Mouse (Mus musculus) spleen, adult 12 weeks (tissue): ENCODE measurements around the gene Phlpp1.

Experiments
- DNase-seq: peaks from one replicate; pipeline ENCODE4 v3.0.0; 2022; ENCODE audit warnings: low spot score

Phlpp1 gene

GRCm38 (mm10) chr1:106387264-106387663, 215.7 kb downstream of the Phlpp1 start:
- DNase-seq = no peak

GRCm38 (mm10) chr1:106389673-106390072, 218.1 kb downstream of the Phlpp1 start:
- DNase-seq = peak; percentile 28

- DNase-seq = no peak
Observed at GRCm38 (mm10) chr1:106393072-106393471, 221.5 kb downstream of the Phlpp1 start.

GRCm38 (mm10) chr1:106394678-106395077, 223.1 kb downstream of the Phlpp1 start:
- DNase-seq = no peak

- DNase-seq = peak; percentile 23
Observed at GRCm38 (mm10) chr1:106395476-106395875, 223.9 kb downstream of the Phlpp1 start.

- DNase-seq = no peak
Observed at GRCm38 (mm10) chr1:106400900-106401634, 229.5 kb downstream of the Phlpp1 start.

- DNase-seq = no peak
Observed at GRCm38 (mm10) chr1:106403011-106403501, 231.5 kb downstream of the Phlpp1 start.

- no peak for DNase-seq
Observed at GRCm38 (mm10) chr1:106406852-106407251, 235.3 kb downstream of the Phlpp1 start.

- DNase-seq = no peak
Observed at GRCm38 (mm10) chr1:106407963-106408440, 236.4 kb downstream of the Phlpp1 start.

- no peak for DNase-seq
Observed at GRCm38 (mm10) chr1:106410858-106411257, 239.3 kb downstream of the Phlpp1 start.

- no peak for DNase-seq
Observed at GRCm38 (mm10) chr1:106425128-106425936, 253.8 kb downstream of the Phlpp1 start.

- no peak for DNase-seq
Observed at GRCm38 (mm10) chr1:106428170-106428569, 256.6 kb downstream of the Phlpp1 start.

GRCm38 (mm10) chr1:106428580-106428979, 257.0 kb downstream of the Phlpp1 start:
- DNase-seq = no peak

GRCm38 (mm10) chr1:106433580-106433979, 262.0 kb downstream of the Phlpp1 start:
- no peak for DNase-seq
